Comparison of ENCODE assay signal across 11 mouse cellular contexts in genomic region chr9:99631781-99632180, GRCm38 (mm10). TPM values are rescaled to one million over a fixed set of nuclear protein-coding genes. Genes with fewer than 3 reads are reported as not detected.
A peak's percentile ranks its signal among the peaks of the same experiment; 100 is the strongest.
DNase-seq lines count a peak whose midpoint lies in the region; ATAC-seq and TF ChIP-seq lines count a peak whose summit lies in the region.
"Had no signal": no experiment of that assay in that cellular context is flagged by ENCODE, and none has a peak within 500 bp of the region (broad histone marks: within the 10 kb centered on the region; RNA-seq: fewer than 3 reads in every experiment).

No protein-coding gene starts in this region.

- TF ChIP-seq CTCF in thymus, adult 2 months (IDR thresholded peaks at IDR 0.05; ENCODE audit: borderline replicate concordance, control insufficient read depth, extremely low read depth, insufficient read depth, low read length, poor library complexity), result no peak

- no peaks in the 10 kb centered on the region for H3K27me3 ChIP-seq in heart, embryonic 14.5 days (ENCODE audit: control insufficient read depth, insufficient read depth, low read length)
- no peaks in the 10 kb centered on the region for H3K27me3 ChIP-seq in hindbrain, embryonic 15.5 days
- no peaks in the 10 kb centered on the region for H3K27me3 ChIP-seq in midbrain, embryonic 12.5 days
- peaks cover 3% of the 10 kb centered on the region; the same call in 1 of the 2 replicates for H3K27me3 ChIP-seq in thymus, adult 2 months (ENCODE audit: control insufficient read depth, insufficient read depth, low read length)
- H3K27me3 ChIP-seq: CH12.LX; limb, embryonic 15.5 days had no signal

- H3K27ac ChIP-seq in heart, embryonic 14.5 days (replicated peaks in 1 of 2; ENCODE audit: control insufficient read depth in 1 of 2, insufficient read depth in 1 of 2, low read depth in 2 of 2, low read length in 2 of 2), result no peak overlapping the region
- H3K27ac ChIP-seq in hindbrain, embryonic 15.5 days (replicated peaks), result peak overlapping the region; percentile 58
- no peak overlapping the region for H3K27ac ChIP-seq in midbrain, embryonic 12.5 days (replicated peaks)
- H3K27ac ChIP-seq in thymus, adult 2 months (ENCODE audit: control insufficient read depth, insufficient read depth, low read length), result no peak overlapping the region
- H3K27ac ChIP-seq: limb, embryonic 15.5 days had no signal

- 52% methylated on average over 2 of the region's 2 CpGs for WGBS in heart, embryonic 14.5 days
- WGBS in hindbrain, embryonic 15.5 days, result 22% methylated on average over 2 of the region's 2 CpGs
- WGBS in midbrain, embryonic 12.5 days, result 18% methylated on average over 2 of the region's 2 CpGs
- 91% methylated on average over 2 of the region's 2 CpGs for WGBS in thymus, adult 2 months

- ATAC-seq in heart, embryonic 14.5 days (ENCODE audit: insufficient number of reproducible peaks, insufficient read depth, low FRiP score, low read depth), result no peak
- ATAC-seq in hindbrain, embryonic 15.5 days (ENCODE audit: low FRiP score, low read depth), result no peak
- ATAC-seq in midbrain, embryonic 12.5 days (ENCODE audit: low FRiP score, low read depth), result no peak
- no peak for ATAC-seq in megakaryocyte progenitor cell, adult 5-6 weeks (replicated peaks; ENCODE audit: poor library complexity)

- TF ChIP-seq POLR2A in thymus, adult 2 months (IDR thresholded peaks at IDR 0.05; ENCODE audit: control insufficient read depth, extremely low read depth, insufficient read depth, low read length, poor library complexity), result no peak

- peaks cover 42% of the 10 kb centered on the region for H3K36me3 ChIP-seq in heart, embryonic 14.5 days (ENCODE audit: control insufficient read depth, insufficient read depth, low read length)
- H3K36me3 ChIP-seq in hindbrain, embryonic 15.5 days, result no peaks in the 10 kb centered on the region
- H3K36me3 ChIP-seq in midbrain, embryonic 12.5 days, result 0 out of 2 replicates have a peak, but pooled peaks cover 8% of the 10 kb centered on the region
- no peaks in the 10 kb centered on the region for H3K36me3 ChIP-seq in thymus, adult 2 months (ENCODE audit: control insufficient read depth, insufficient read depth, low read length)

- peak overlapping the region; percentile 71 for H3K4me2 ChIP-seq in heart, embryonic 14.5 days (ENCODE audit: low read length)
- peak overlapping the region; percentile 47 for H3K4me2 ChIP-seq in hindbrain, embryonic 15.5 days
- peak overlapping the region; percentile 76 for H3K4me2 ChIP-seq in midbrain, embryonic 12.5 days (replicated peaks)
- H3K4me2 ChIP-seq: limb, embryonic 15.5 days had no signal

- peaks cover 7 to 27% of the 10 kb centered on the region in 2 experiments for H3K4me1 ChIP-seq in heart, embryonic 14.5 days (ENCODE audit: control insufficient read depth in 2 of 2, insufficient read depth in 2 of 2, low read length in 2 of 2)
- peaks cover 33% of the 10 kb centered on the region for H3K4me1 ChIP-seq in hindbrain, embryonic 15.5 days (replicated peaks)
- peaks cover 32% of the 10 kb centered on the region for H3K4me1 ChIP-seq in midbrain, embryonic 12.5 days
- no peaks in the 10 kb centered on the region for H3K4me1 ChIP-seq in thymus, adult 2 months (replicated peaks; ENCODE audit: control insufficient read depth, insufficient read depth, low read length)

- DNase-seq in heart, postnatal 36 days, result no peak
- peak; percentile 22 for DNase-seq in embryo, embryonic 10 days (ENCODE audit: low spot score)
- no peak for DNase-seq in thymus, adult 2 months
- DNase-seq in gastrocnemius, postnatal 36 days, result no peak

- 0 out of 2 replicates have a peak overlapping the region, but pooled peaks have one; percentile 80 for H3K9ac ChIP-seq in heart, embryonic 14.5 days (ENCODE audit: low read length)
- no peak overlapping the region for H3K9ac ChIP-seq in hindbrain, embryonic 15.5 days
- no peak overlapping the region for H3K9ac ChIP-seq in midbrain, embryonic 12.5 days (replicated peaks)
- H3K9ac ChIP-seq: limb, embryonic 15.5 days had no signal

- peaks cover 3% of the 10 kb centered on the region; the same call in 1 of the 2 replicates for H3K9me3 ChIP-seq in heart, embryonic 14.5 days (ENCODE audit: control insufficient read depth, low read length)
- no peaks in the 10 kb centered on the region for H3K9me3 ChIP-seq in hindbrain, embryonic 15.5 days
- H3K9me3 ChIP-seq in midbrain, embryonic 12.5 days, result no peaks in the 10 kb centered on the region
- H3K9me3 ChIP-seq: limb, embryonic 15.5 days had no signal

- peak overlapping the region in 1 of 2 experiments; percentile 0; a peak in 1 of 4 replicates for H3K4me3 ChIP-seq in heart, embryonic 14.5 days (ENCODE audit: control insufficient read depth in 1 of 2, insufficient read depth in 1 of 2, low read depth in 1 of 2, low read length in 2 of 2)
- H3K4me3 ChIP-seq in hindbrain, embryonic 15.5 days, result peak overlapping the region; percentile 16
- H3K4me3 ChIP-seq in midbrain, embryonic 12.5 days, result 0 out of 2 replicates have a peak overlapping the region, but pooled peaks have one; percentile 10
- no peak overlapping the region for H3K4me3 ChIP-seq in thymus, adult 2 months (ENCODE audit: control insufficient read depth, insufficient read depth, low read length)
- H3K4me3 ChIP-seq: limb, embryonic 15.5 days had no signal

- intact Hi-C loops in heart, postnatal 36 days (cut with DNase I), result no loop called here
- intact Hi-C loops in gastrocnemius, postnatal 36 days (cut with DNase I), result no loop called here

RNA-seq across cellular contexts. Expression of gene Dzip1l, which starts 2.5 kb away (rescaled TPM):
- 13.7 and 14.6 TPM in 2 replicates for polyA plus RNA-seq in heart, embryonic 14.5 days (2014; fragmentation: Nextera tagmentation; extraction: Ambion mirVana)
- 1 to 10 TPM; 3.6 to 5.8 TPM for total RNA-seq in heart, postnatal 36 days (2021)
- 9.9 and 10.9 TPM in 2 replicates for polyA plus RNA-seq in hindbrain, embryonic 15.5 days (2015; fragmentation: Nextera tagmentation; extraction: Ambion mirVana)
- 19.0 and 21.2 TPM in 2 replicates for polyA plus RNA-seq in midbrain, embryonic 12.5 days (2016; fragmentation: Nextera tagmentation; extraction: Ambion mirVana)
- not detected in 2 replicates for total RNA-seq in megakaryocyte progenitor cell, adult 5-6 weeks (2015)
- not detected in 2 replicates for total RNA-seq in megakaryocyte progenitor cell, adult 5-6 weeks (2017)
- 1.3 and 1.4 TPM in 2 replicates for polyA plus RNA-seq in thymus, adult 2 months (2012; rRNA removed)
- 1 to 10 TPM; 1.9 to 2.1 TPM for total RNA-seq in gastrocnemius, postnatal 36 days (2021)
- total RNA-seq: CH12.LX; common myeloid progenitor, adult 5-6 weeks had no signal

RNA-seq across cellular contexts. Expression of gene A4gnt, which starts 19.5 kb away (rescaled TPM):
- polyA plus RNA-seq in heart, embryonic 14.5 days (2014; fragmentation: Nextera tagmentation; extraction: Ambion mirVana), result not detected in 2 replicates
- total RNA-seq in heart, postnatal 36 days (2021), result not detected
- not detected in 2 replicates for polyA plus RNA-seq in hindbrain, embryonic 15.5 days (2015; fragmentation: Nextera tagmentation; extraction: Ambion mirVana)
- polyA plus RNA-seq in midbrain, embryonic 12.5 days (2016; fragmentation: Nextera tagmentation; extraction: Ambion mirVana), result not detected in 2 replicates
- not detected in 2 replicates for total RNA-seq in megakaryocyte progenitor cell, adult 5-6 weeks (2015)
- total RNA-seq in megakaryocyte progenitor cell, adult 5-6 weeks (2017), result not detected in 2 replicates
- polyA plus RNA-seq in thymus, adult 2 months (2012; rRNA removed), result 0.05 and 0.11 TPM in 2 replicates
- total RNA-seq in gastrocnemius, postnatal 36 days (2021), result not detected
- total RNA-seq: CH12.LX; common myeloid progenitor, adult 5-6 weeks had no signal

RNA-seq across cellular contexts. Expression of gene Dbr1, which starts 56.2 kb away (rescaled TPM):
- polyA plus RNA-seq in heart, embryonic 14.5 days (2014; fragmentation: Nextera tagmentation; extraction: Ambion mirVana), result 13.0 and 13.2 TPM in 2 replicates
- total RNA-seq in heart, postnatal 36 days (2021), result 1 to 10 TPM; 4.9 to 5.3 TPM
- polyA plus RNA-seq in hindbrain, embryonic 15.5 days (2015; fragmentation: Nextera tagmentation; extraction: Ambion mirVana), result 23.0 and 24.2 TPM in 2 replicates
- 31.1 and 34.2 TPM in 2 replicates for polyA plus RNA-seq in midbrain, embryonic 12.5 days (2016; fragmentation: Nextera tagmentation; extraction: Ambion mirVana)
- 21.0 and 22.2 TPM in 2 replicates for total RNA-seq in megakaryocyte progenitor cell, adult 5-6 weeks (2015)
- 55.0 and 56.5 TPM in 2 replicates for total RNA-seq in megakaryocyte progenitor cell, adult 5-6 weeks (2017)
- polyA plus RNA-seq in thymus, adult 2 months (2012; rRNA removed), result 18.6 and 20.4 TPM in 2 replicates
- total RNA-seq in gastrocnemius, postnatal 36 days (2021), result 1 to 10 TPM; 2.6 to 5.6 TPM
